Mouse (Mus musculus): ENCODE measurements around the gene Gm47791. TPM values are rescaled to one million over a fixed set of nuclear protein-coding genes. Genes with fewer than 3 reads are reported as not detected.

Gm47791 gene
- total RNA-seq, 1 experiment = not detected

- in situ Hi-C loops (cut with MboI; ENCODE audit: low sequenced_read_pairs in 2 of 2, unreplicated experiment in 2 of 2) = no loop called here
- Histone ChIP-seq H3K36me3 (ENCODE audit: control insufficient read depth, insufficient read depth, low read length, poor library complexity, severe bottlenecking) (no peaks in the 10 kb centered on the region), H3K9me3 (ENCODE audit: control insufficient read depth, insufficient read depth, low read depth, low read length) (no peaks in the 10 kb centered on the region), H3K27ac (ENCODE audit: insufficient read depth, low read depth, low read length, poor library complexity, severe bottlenecking) (no peak overlapping the region), H3K9ac (ENCODE audit: insufficient read depth, low read depth, low read length, poor library complexity, severe bottlenecking) (no peak overlapping the region), H3K4me1 (ENCODE audit: control insufficient read depth in 2 of 2, insufficient read depth in 2 of 2, low read length in 2 of 2, poor library complexity in 1 of 2) (no peaks in the 10 kb centered on the region), H3K4me3 (ENCODE audit: insufficient read depth in 1 of 2, low read depth in 1 of 2, low read length in 2 of 2, poor library complexity in 1 of 2, severe bottlenecking in 1 of 2) (no peak overlapping the region)
- TF ChIP-seq ZC3H11A (IDR thresholded peaks at IDR 0.05; ENCODE audit: borderline replicate concordance, low read depth, low read length) (no peak), ZNF384 (IDR thresholded peaks at IDR 0.05; ENCODE audit: low read depth, low read length) (no peak), HCFC1 (IDR thresholded peaks at IDR 0.05; ENCODE audit: borderline replicate concordance, insufficient read depth, low read length) (no peak), MAFK (IDR thresholded peaks at IDR 0.05; ENCODE audit: insufficient read depth, low read depth, low read length) (no peak), CHD2 (IDR thresholded peaks at IDR 0.05; ENCODE audit: low read depth, low read length) (no peak)
- DNase-seq (ENCODE audit: low read depth, low spot score) = no peak
These were observed 27.3 kb upstream of the Gm47791 start for GRCm38 (mm10) chr1:82798304-82798703.

DNA sequence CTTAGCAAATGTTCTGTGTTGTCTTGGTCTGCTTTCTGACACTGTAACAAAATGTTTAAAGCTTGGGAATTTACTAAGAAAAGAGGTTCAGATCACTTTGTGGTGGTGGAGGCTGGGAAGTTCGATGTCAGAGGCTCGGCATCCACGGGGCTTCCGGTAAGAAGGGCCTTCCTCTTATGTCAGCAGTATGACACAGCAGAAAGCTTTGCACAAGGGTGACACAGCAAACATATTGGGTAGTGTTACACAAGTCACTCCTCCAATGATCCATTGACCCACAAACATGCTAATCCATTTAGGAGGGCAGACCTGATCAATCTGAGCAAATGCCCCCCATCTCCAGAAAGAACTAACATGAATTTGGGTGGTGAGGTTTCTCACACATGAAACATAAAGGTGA, 26.0 kb upstream of the Gm47791 start:
- H3K9me3 ChIP-seq (ENCODE audit: control insufficient read depth, insufficient read depth, low read depth, low read length) = no peaks in the 10 kb centered on the region
- H3K4me3 ChIP-seq (ENCODE audit: insufficient read depth in 1 of 2, low read depth in 1 of 2, low read length in 2 of 2, poor library complexity in 1 of 2, severe bottlenecking in 1 of 2) = no peak overlapping the region
- H3K9ac ChIP-seq (ENCODE audit: insufficient read depth, low read depth, low read length, poor library complexity, severe bottlenecking) = no peak overlapping the region
- in situ Hi-C loops (cut with MboI; ENCODE audit: low sequenced_read_pairs in 2 of 2, unreplicated experiment in 2 of 2) = no loop called here
- 0 out of 2 replicates have a peak, but pooled peaks have one; percentile 40 for TF ChIP-seq MAFK (IDR thresholded peaks at IDR 0.05; ENCODE audit: insufficient read depth, low read depth, low read length)
- no peak for TF ChIP-seq CHD2 (IDR thresholded peaks at IDR 0.05; ENCODE audit: low read depth, low read length)
- DNase-seq (ENCODE audit: low read depth, low spot score) = no peak
- no peak overlapping the region for H3K27ac ChIP-seq (ENCODE audit: insufficient read depth, low read depth, low read length, poor library complexity, severe bottlenecking)
- H3K4me1 ChIP-seq (ENCODE audit: control insufficient read depth in 2 of 2, insufficient read depth in 2 of 2, low read length in 2 of 2, poor library complexity in 1 of 2) = no peaks in the 10 kb centered on the region
- no peaks in the 10 kb centered on the region for H3K36me3 ChIP-seq (ENCODE audit: control insufficient read depth, insufficient read depth, low read length, poor library complexity, severe bottlenecking)

DNA sequence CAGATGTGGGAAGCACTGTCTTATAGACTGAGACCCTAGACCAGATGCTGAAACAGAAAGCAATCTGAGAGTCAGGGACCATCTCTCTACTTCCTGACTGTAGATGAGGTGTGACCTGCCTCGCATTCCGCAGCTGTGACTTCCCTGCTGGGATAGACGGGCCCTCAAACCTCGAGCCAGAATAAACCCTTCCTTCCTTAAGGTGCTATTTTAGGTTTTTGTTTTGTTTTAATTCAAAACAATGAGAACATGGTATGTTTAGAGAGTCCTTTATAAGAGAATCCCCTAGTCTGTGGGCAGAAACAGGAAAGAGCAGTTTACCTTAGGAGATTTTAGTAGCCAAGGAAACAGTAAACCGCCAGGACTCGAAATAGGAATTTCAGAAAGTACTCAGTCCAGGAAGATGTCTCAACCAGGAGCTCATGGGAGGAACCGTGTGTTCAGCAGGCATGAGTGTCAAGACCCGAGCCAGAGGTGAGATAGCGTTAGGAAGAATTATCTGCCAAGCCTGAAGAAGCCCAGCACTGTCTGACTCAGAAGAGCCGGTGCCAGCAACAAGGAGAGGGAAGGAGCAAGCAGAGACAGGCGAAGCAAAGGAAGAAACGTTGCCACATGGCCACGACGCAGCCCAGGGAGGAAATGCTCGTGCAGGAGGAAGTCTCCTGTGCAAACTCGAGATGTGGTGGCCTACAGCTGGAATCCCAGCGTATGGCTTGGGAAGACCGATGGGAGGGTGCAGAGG, 24.8 kb upstream of the Gm47791 start:
- in situ Hi-C loops (cut with MboI; ENCODE audit: low sequenced_read_pairs in 2 of 2, unreplicated experiment in 2 of 2) = no loop called here
- DNase-seq (ENCODE audit: low read depth, low spot score) = no peak
- Histone ChIP-seq H3K27ac (ENCODE audit: insufficient read depth, low read depth, low read length, poor library complexity, severe bottlenecking) (no peak overlapping the region), H3K9ac (ENCODE audit: insufficient read depth, low read depth, low read length, poor library complexity, severe bottlenecking) (no peak overlapping the region), H3K4me1 (ENCODE audit: control insufficient read depth in 2 of 2, insufficient read depth in 2 of 2, low read length in 2 of 2, poor library complexity in 1 of 2) (no peaks in the 10 kb centered on the region), H3K9me3 (ENCODE audit: control insufficient read depth, insufficient read depth, low read depth, low read length) (no peaks in the 10 kb centered on the region), H3K4me3 (ENCODE audit: insufficient read depth in 1 of 2, low read depth in 1 of 2, low read length in 2 of 2, poor library complexity in 1 of 2, severe bottlenecking in 1 of 2) (no peak overlapping the region), H3K36me3 (ENCODE audit: control insufficient read depth, insufficient read depth, low read length, poor library complexity, severe bottlenecking) (no peaks in the 10 kb centered on the region)
- TF ChIP-seq CHD2 (IDR thresholded peaks at IDR 0.05; ENCODE audit: low read depth, low read length) = no peak
- TF ChIP-seq ZC3H11A (IDR thresholded peaks at IDR 0.05; ENCODE audit: borderline replicate concordance, low read depth, low read length) = no peak
- TF ChIP-seq ZNF384 (IDR thresholded peaks at IDR 0.05; ENCODE audit: low read depth, low read length) = no peak
- TF ChIP-seq HCFC1 (IDR thresholded peaks at IDR 0.05; ENCODE audit: borderline replicate concordance, insufficient read depth, low read length) = no peak
- no peak for TF ChIP-seq MAFK (IDR thresholded peaks at IDR 0.05; ENCODE audit: insufficient read depth, low read depth, low read length)

DNA sequence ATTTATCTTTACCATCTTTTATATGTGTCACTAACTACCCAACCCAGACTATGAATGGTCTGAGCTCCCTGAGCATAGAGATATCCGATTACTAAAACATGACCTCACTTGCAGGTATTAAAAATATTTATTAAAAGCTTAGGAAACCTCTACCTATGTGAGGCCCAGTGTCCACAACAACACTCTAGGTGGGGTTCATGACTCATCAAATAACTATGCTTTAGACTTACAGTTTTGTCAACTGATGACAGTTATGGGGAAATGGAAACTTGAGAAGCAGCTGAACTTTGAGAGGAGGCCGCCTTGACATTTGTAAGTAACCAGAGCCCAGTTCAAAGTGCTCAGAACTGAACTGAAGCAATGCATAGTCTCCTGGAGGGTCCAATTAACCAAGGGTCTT, 24.2 kb upstream of the Gm47791 start:
- H3K27ac ChIP-seq (ENCODE audit: insufficient read depth, low read depth, low read length, poor library complexity, severe bottlenecking) = no peak overlapping the region
- no peak overlapping the region for H3K4me3 ChIP-seq (ENCODE audit: insufficient read depth in 1 of 2, low read depth in 1 of 2, low read length in 2 of 2, poor library complexity in 1 of 2, severe bottlenecking in 1 of 2)
- TF ChIP-seq MAFK (IDR thresholded peaks at IDR 0.05; ENCODE audit: insufficient read depth, low read depth, low read length) = no peak
- H3K9ac ChIP-seq (ENCODE audit: insufficient read depth, low read depth, low read length, poor library complexity, severe bottlenecking) = no peak overlapping the region
- no peak for DNase-seq (ENCODE audit: low read depth, low spot score)
- H3K9me3 ChIP-seq (ENCODE audit: control insufficient read depth, insufficient read depth, low read depth, low read length) = no peaks in the 10 kb centered on the region
- H3K36me3 ChIP-seq (ENCODE audit: control insufficient read depth, insufficient read depth, low read length, poor library complexity, severe bottlenecking) = no peaks in the 10 kb centered on the region
- H3K4me1 ChIP-seq (ENCODE audit: control insufficient read depth in 2 of 2, insufficient read depth in 2 of 2, low read length in 2 of 2, poor library complexity in 1 of 2) = no peaks in the 10 kb centered on the region
- in situ Hi-C loops (cut with MboI; ENCODE audit: low sequenced_read_pairs in 2 of 2, unreplicated experiment in 2 of 2) = no loop called here

- no peaks in the 10 kb centered on the region for H3K9me3 ChIP-seq (ENCODE audit: control insufficient read depth, insufficient read depth, low read depth, low read length)
- DNase-seq (ENCODE audit: low read depth, low spot score) = no peak
- no peaks in the 10 kb centered on the region for H3K36me3 ChIP-seq (ENCODE audit: control insufficient read depth, insufficient read depth, low read length, poor library complexity, severe bottlenecking)
- no peak overlapping the region for H3K27ac ChIP-seq (ENCODE audit: insufficient read depth, low read depth, low read length, poor library complexity, severe bottlenecking)
- TF ChIP-seq MAFK (IDR thresholded peaks at IDR 0.05; ENCODE audit: insufficient read depth, low read depth, low read length) (no peak), ZC3H11A (IDR thresholded peaks at IDR 0.05; ENCODE audit: borderline replicate concordance, low read depth, low read length) (no peak), HCFC1 (IDR thresholded peaks at IDR 0.05; ENCODE audit: borderline replicate concordance, insufficient read depth, low read length) (no peak), ZNF384 (IDR thresholded peaks at IDR 0.05; ENCODE audit: low read depth, low read length) (no peak), CHD2 (IDR thresholded peaks at IDR 0.05; ENCODE audit: low read depth, low read length) (no peak)
- H3K4me1 ChIP-seq (ENCODE audit: control insufficient read depth in 2 of 2, insufficient read depth in 2 of 2, low read length in 2 of 2, poor library complexity in 1 of 2) = no peaks in the 10 kb centered on the region
- H3K4me3 ChIP-seq (ENCODE audit: insufficient read depth in 1 of 2, low read depth in 1 of 2, low read length in 2 of 2, poor library complexity in 1 of 2, severe bottlenecking in 1 of 2) = no peak overlapping the region
- no peak overlapping the region for H3K9ac ChIP-seq (ENCODE audit: insufficient read depth, low read depth, low read length, poor library complexity, severe bottlenecking)
- in situ Hi-C loops (cut with MboI; ENCODE audit: low sequenced_read_pairs in 2 of 2, unreplicated experiment in 2 of 2) = no loop called here
These were observed 22.9 kb upstream of the Gm47791 start for GRCm38 (mm10) chr1:82793986-82794385.
